Mouse (Mus musculus) neutrophil, adult 5-6 weeks (primary cell): Measurements from ENCODE around the gene Trip6. TPM values are rescaled to one million over a fixed set of nuclear protein-coding genes. Genes with fewer than 3 reads are reported as not detected.

ENCODE experiments used
- ATAC-seq: fragments of 151-379, 151-347 bp; 2 replicates; pipeline ENCODE4 v1.8.0; 2017; ENCODE audit warnings: mild to moderate bottlenecking, moderate TSS enrichment; ENCODE audit not compliant: insufficient number of reproducible peaks, poor library complexity, low FRiP score, severe bottlenecking; ENCODE audit errors: extremely low read depth
- total RNA-seq: library from RNA; stranded (forward); fragments of 200-1000 nt; gene quantifications from 2 replicates; pipeline ENCODE4 v1.2.3, GENCODE M21; 2017

The Trip6 gene
- total RNA-seq, 1 experiment from 2014 or later = 5.5 TPM

GRCm38 (mm10) chr5:137339290-137339979, 25.2 kb upstream of the Trip6 start:
- ATAC-seq = no peak

- ATAC-seq = no peak
These were observed 24.6 kb upstream of the Trip6 start for GRCm38 (mm10) chr5:137338663-137339289.

- ATAC-seq = peak; percentile 47; the same call in 1 of the 2 replicates
These were observed 24.1 kb upstream of the Trip6 start for GRCm38 (mm10) chr5:137338256-137338655.

- ATAC-seq = no peak
These were observed 23.0 kb upstream of the Trip6 start for GRCm38 (mm10) chr5:137337190-137337589.

- no peak for ATAC-seq
These were observed 20.9 kb upstream of the Trip6 start for GRCm38 (mm10) chr5:137335066-137335465.

- ATAC-seq = no peak
These were observed 20.1 kb upstream of the Trip6 start for GRCm38 (mm10) chr5:137334317-137334716.

- peak; percentile 92 for ATAC-seq
These were observed 19.4 kb upstream of the Trip6 start, which contains the start of gene Slc12a9 for GRCm38 (mm10) chr5:137333512-137334174. TSS of gene Slc12a9 (minus strand) at chr5:137333597.

GRCm38 (mm10) chr5:137332857-137333511, 18.8 kb upstream of the Trip6 start:
- ATAC-seq = no peak

GRCm38 (mm10) chr5:137330910-137331309, 16.7 kb upstream of the Trip6 start:
- no peak for ATAC-seq

- no peak for ATAC-seq
These were observed 6.8 kb upstream of the Trip6 start for GRCm38 (mm10) chr5:137320996-137321395.

- ATAC-seq = no peak
These were observed 4.4 kb upstream of the Trip6 start for GRCm38 (mm10) chr5:137318570-137318969.

- ATAC-seq = no peak
These were observed 3.2 kb upstream of the Trip6 start for GRCm38 (mm10) chr5:137317361-137317760.

- ATAC-seq = no peak
These were observed 1.1 kb upstream of the Trip6 start for GRCm38 (mm10) chr5:137315084-137315903.

- no peak for ATAC-seq
These were observed 575 bp downstream of the Trip6 start for GRCm38 (mm10) chr5:137313466-137314192.

GRCm38 (mm10) chr5:137308356-137308755, 5.8 kb downstream of the Trip6 start:
- ATAC-seq = no peak

- peak; percentile 75 for ATAC-seq
These were observed 6.9 kb downstream of the Trip6 start, which contains the start of gene Srrt for GRCm38 (mm10) chr5:137307071-137307912. TSS of gene Srrt (minus strand) at chr5:137307674.

- no peak for ATAC-seq
These were observed 7.7 kb downstream of the Trip6 start for GRCm38 (mm10) chr5:137306439-137307005.
